Mouse (Mus musculus): ENCODE measurements around the gene Gnpat.

- TF ChIP-seq POLR2A (IDR thresholded peaks at IDR 0.05; ENCODE audit: extremely low read depth, insufficient read depth, low read length) (no peak), CTCF (IDR thresholded peaks at IDR 0.05; ENCODE audit: extremely low read depth, insufficient read depth, low read length) (no peak)
These were observed 9.9 kb downstream of the Gnpat start for GRCm38 (mm10) chr8:124872690-124873089.

All from cortical plate, adult 2 months (tissue).